Mouse (Mus musculus) cerebellum, adult 2 months (tissue): ENCODE results near the gene Nip7.

Source experiments
- CTCF ChIP-seq: fragments of 200-500 bp; IDR thresholded peaks from 2 replicates; pipeline ENCODE4 v1.5.1; 2011; ENCODE audit warnings: low read depth, mild to moderate bottlenecking, control low read depth, low read length, moderate library complexity, borderline replicate concordance; ENCODE audit not compliant: insufficient read depth
- POLR2A ChIP-seq: fragments of 200-500 bp; IDR thresholded peaks from 2 replicates; pipeline ENCODE4 v1.6.1; 2011; ENCODE audit warnings: low read length, control low read depth, borderline replicate concordance; ENCODE audit not compliant: insufficient read depth

DNA sequence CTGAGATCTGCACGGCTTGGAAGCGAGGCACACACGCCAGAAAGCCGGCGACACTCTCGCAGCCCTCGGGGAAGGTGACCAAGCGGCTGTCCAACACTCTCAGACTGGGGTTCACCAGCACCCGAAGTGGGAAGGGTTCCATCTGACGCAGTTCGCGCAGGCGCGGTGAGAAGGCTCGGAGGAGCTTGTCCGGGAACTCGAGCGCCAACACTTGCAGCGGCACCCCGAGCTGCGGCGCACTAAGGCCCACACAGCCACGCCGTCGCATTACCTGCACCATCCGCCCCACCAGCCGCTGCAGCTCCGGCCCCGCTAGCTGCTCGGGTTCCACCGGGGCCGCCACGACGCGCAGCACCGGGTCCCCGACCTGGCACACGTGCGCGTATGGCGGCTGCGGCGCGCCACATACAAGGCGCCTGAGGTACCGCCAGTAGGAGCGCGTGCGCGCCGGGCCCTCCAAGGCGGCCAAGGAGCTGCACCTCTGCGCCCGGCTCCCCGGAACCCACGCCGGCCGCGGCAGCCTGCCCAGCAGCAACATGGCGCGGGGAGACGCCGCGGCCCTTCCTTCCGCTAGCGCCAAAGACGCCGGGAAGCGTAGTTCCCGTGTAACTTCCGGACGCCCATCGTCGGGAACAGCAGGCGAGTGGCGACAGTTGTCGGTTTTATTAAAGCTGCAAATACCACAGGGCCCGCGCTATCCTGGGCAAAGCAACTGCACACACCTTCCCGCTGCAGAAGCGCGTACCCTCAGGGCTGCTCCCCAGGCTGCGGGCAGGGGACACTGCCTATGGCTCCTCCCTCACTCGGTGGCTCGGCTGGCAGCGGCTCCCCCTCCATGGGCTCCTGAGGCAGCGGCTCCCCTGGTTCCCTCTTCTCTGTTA, 8.4 kb upstream of the Nip7 start, which contains the start of gene Pdf:
- TF ChIP-seq CTCF (no peak), POLR2A (peak; percentile 40)
